Mouse (Mus musculus): ENCODE data around the gene Kcnc1. TPM values are rescaled to one million over a fixed set of nuclear protein-coding genes. Genes with fewer than 3 reads are reported as not detected.

The Kcnc1 gene
- polyA plus RNA-seq (2015; fragmentation: Nextera tagmentation; extraction: Ambion mirVana): 19.2 and 23.9 TPM in 2 replicates

GRCm38 (mm10) chr7:46396231-46396927 lies at the start of gene Kcnc1:
Gene Kcnc1, plus strand, starts transcription at chr7:46396497.
- Histone ChIP-seq H3K27me3 (peaks cover 13% of the 10 kb centered on the region), H3K9ac (peak within 1 kb of the TSS; percentile 99), H3K4me1 (replicated peaks) (peaks cover 50% of the 10 kb centered on the region), H3K4me3 (peak within 1 kb of the TSS; percentile 95), H3K9me3 (no peaks in the 10 kb centered on the region), H3K4me2 (peak within 1 kb of the TSS; percentile 84), H3K27ac (replicated peaks) (peak within 1 kb of the TSS; percentile 91), H3K36me3 (no peaks in the 10 kb centered on the region)
- under 1% methylated on average over 49 of the region's 93 CpGs for WGBS
- ATAC-seq (ENCODE audit: low FRiP score, low read depth): peak; percentile 76

- 74% methylated on average over 4 of the region's 4 CpGs for WGBS
These were observed 48.6 kb upstream of the Kcnc1 start for GRCm38 (mm10) chr7:46347692-46348091.

GRCm38 (mm10) chr7:46348813-46349212 lies 47.5 kb upstream of the Kcnc1 start:
- Histone ChIP-seq H3K36me3 (no peaks in the 10 kb centered on the region), H3K4me3 (peak overlapping the region; percentile 30), H3K27me3 (peaks cover 19% of the 10 kb centered on the region), H3K27ac (replicated peaks) (no peak overlapping the region), H3K9ac (no peak overlapping the region), H3K4me2 (peak overlapping the region; percentile 60), H3K9me3 (no peaks in the 10 kb centered on the region), H3K4me1 (replicated peaks) (peaks cover 5% of the 10 kb centered on the region)
- WGBS: under 1% methylated on average over 23 of the region's 36 CpGs
- no peak for ATAC-seq (ENCODE audit: low FRiP score, low read depth)

More at GRCm38 (mm10) chr7:46347692-46348091, 48.6 kb upstream of the Kcnc1 start:
- no peak for ATAC-seq (ENCODE audit: low FRiP score, low read depth)
- H3K4me2 ChIP-seq: no peak overlapping the region
- peaks cover 19% of the 10 kb centered on the region for H3K27me3 ChIP-seq
- no peak overlapping the region for H3K9ac ChIP-seq
- no peak overlapping the region for H3K27ac ChIP-seq (replicated peaks)
- H3K36me3 ChIP-seq: no peaks in the 10 kb centered on the region
- H3K9me3 ChIP-seq: no peaks in the 10 kb centered on the region
- H3K4me3 ChIP-seq: no peak overlapping the region
- H3K4me1 ChIP-seq (replicated peaks): peaks cover 5% of the 10 kb centered on the region

GRCm38 (mm10) chr7:46350119-46350702 lies 46.1 kb upstream of the Kcnc1 start:
- Histone ChIP-seq H3K9ac (no peak overlapping the region), H3K4me2 (no peak overlapping the region), H3K36me3 (no peaks in the 10 kb centered on the region), H3K27ac (replicated peaks) (no peak overlapping the region), H3K4me3 (no peak overlapping the region), H3K4me1 (replicated peaks) (peaks cover 5% of the 10 kb centered on the region), H3K27me3 (peaks cover 19% of the 10 kb centered on the region), H3K9me3 (no peaks in the 10 kb centered on the region)
- WGBS: 61% methylated on average over 9 of the region's 9 CpGs
- no peak for ATAC-seq (ENCODE audit: low FRiP score, low read depth)

GRCm38 (mm10) chr7:46352748-46353147 lies 43.5 kb upstream of the Kcnc1 start:
- no peak overlapping the region for H3K9ac ChIP-seq
- H3K4me2 ChIP-seq: no peak overlapping the region
- no peak overlapping the region for H3K27ac ChIP-seq (replicated peaks)
- peaks cover 5% of the 10 kb centered on the region for H3K4me1 ChIP-seq (replicated peaks)
- no peak overlapping the region for H3K4me3 ChIP-seq
- peaks cover 18% of the 10 kb centered on the region for H3K27me3 ChIP-seq
- no peaks in the 10 kb centered on the region for H3K36me3 ChIP-seq
- no peaks in the 10 kb centered on the region for H3K9me3 ChIP-seq
- WGBS: 78% methylated on average over 2 of the region's 2 CpGs
- no peak for ATAC-seq (ENCODE audit: low FRiP score, low read depth)

GRCm38 (mm10) chr7:46353216-46353615 lies 43.1 kb upstream of the Kcnc1 start:
- Histone ChIP-seq H3K4me2 (no peak overlapping the region), H3K36me3 (no peaks in the 10 kb centered on the region), H3K27me3 (peaks cover 13% of the 10 kb centered on the region), H3K4me3 (no peak overlapping the region), H3K4me1 (replicated peaks) (peaks cover 5% of the 10 kb centered on the region), H3K9ac (no peak overlapping the region), H3K27ac (replicated peaks) (no peak overlapping the region), H3K9me3 (no peaks in the 10 kb centered on the region)
- WGBS: 78% methylated on average over 8 of the region's 8 CpGs
- ATAC-seq (ENCODE audit: low FRiP score, low read depth): no peak

- no peak overlapping the region for H3K4me3 ChIP-seq
- no peak overlapping the region for H3K27ac ChIP-seq (replicated peaks)
- no peaks in the 10 kb centered on the region for H3K9me3 ChIP-seq
- peaks cover 10% of the 10 kb centered on the region for H3K27me3 ChIP-seq
- WGBS: 80% methylated on average over 4 of the region's 4 CpGs
- H3K36me3 ChIP-seq: no peaks in the 10 kb centered on the region
- no peak overlapping the region for H3K4me2 ChIP-seq
- no peak for ATAC-seq (ENCODE audit: low FRiP score, low read depth)
- no peak overlapping the region for H3K9ac ChIP-seq
- peaks cover 2% of the 10 kb centered on the region for H3K4me1 ChIP-seq (replicated peaks)
These were observed 42.4 kb upstream of the Kcnc1 start for GRCm38 (mm10) chr7:46353875-46354274.

GRCm38 (mm10) chr7:46361776-46362175 lies 34.5 kb upstream of the Kcnc1 start:
- Histone ChIP-seq H3K9ac (no peak overlapping the region), H3K4me1 (replicated peaks) (no peaks in the 10 kb centered on the region), H3K36me3 (no peaks in the 10 kb centered on the region), H3K9me3 (no peaks in the 10 kb centered on the region), H3K27me3 (no peaks in the 10 kb centered on the region), H3K4me3 (no peak overlapping the region), H3K4me2 (no peak overlapping the region), H3K27ac (replicated peaks) (no peak overlapping the region)
- no peak for ATAC-seq (ENCODE audit: low FRiP score, low read depth)

- no peak for ATAC-seq (ENCODE audit: low FRiP score, low read depth)
These were observed 32.1 kb upstream of the Kcnc1 start for GRCm38 (mm10) chr7:46364154-46364553.

GRCm38 (mm10) chr7:46365810-46366209 lies 30.5 kb upstream of the Kcnc1 start:
- no peak for ATAC-seq (ENCODE audit: low FRiP score, low read depth)
- no peak overlapping the region for H3K4me3 ChIP-seq
- no peaks in the 10 kb centered on the region for H3K36me3 ChIP-seq
- no peak overlapping the region for H3K4me2 ChIP-seq
- H3K9me3 ChIP-seq: no peaks in the 10 kb centered on the region
- H3K4me1 ChIP-seq (replicated peaks): no peaks in the 10 kb centered on the region
- H3K27me3 ChIP-seq: no peaks in the 10 kb centered on the region
- WGBS: 83% methylated on average over 1 of the region's 1 CpGs
- H3K27ac ChIP-seq (replicated peaks): no peak overlapping the region
- H3K9ac ChIP-seq: no peak overlapping the region

More at GRCm38 (mm10) chr7:46364154-46364553, 32.1 kb upstream of the Kcnc1 start:
- no peak overlapping the region for H3K27ac ChIP-seq (replicated peaks)
- no peaks in the 10 kb centered on the region for H3K36me3 ChIP-seq
- 51% methylated on average over 5 of the region's 5 CpGs for WGBS
- no peak overlapping the region for H3K9ac ChIP-seq
- no peak overlapping the region for H3K4me2 ChIP-seq
- H3K4me1 ChIP-seq (replicated peaks): no peaks in the 10 kb centered on the region
- no peaks in the 10 kb centered on the region for H3K27me3 ChIP-seq
- H3K9me3 ChIP-seq: no peaks in the 10 kb centered on the region
- H3K4me3 ChIP-seq: no peak overlapping the region

- ATAC-seq (ENCODE audit: low FRiP score, low read depth): no peak
- H3K4me2 ChIP-seq: no peak overlapping the region
- H3K4me1 ChIP-seq (replicated peaks): peaks cover under 1% of the 10 kb centered on the region; the same call in 1 of the 2 replicates
- no peaks in the 10 kb centered on the region for H3K9me3 ChIP-seq
- no peak overlapping the region for H3K9ac ChIP-seq
- no peak overlapping the region for H3K4me3 ChIP-seq
- H3K27ac ChIP-seq (replicated peaks): no peak overlapping the region
- 79% methylated on average over 4 of the region's 4 CpGs for WGBS
- H3K36me3 ChIP-seq: no peaks in the 10 kb centered on the region
- H3K27me3 ChIP-seq: peaks cover 24% of the 10 kb centered on the region
These were observed 25.2 kb upstream of the Kcnc1 start for GRCm38 (mm10) chr7:46371104-46371503.

- ATAC-seq (ENCODE audit: low FRiP score, low read depth): no peak
- Histone ChIP-seq H3K4me1 (replicated peaks) (peaks cover 26% of the 10 kb centered on the region), H3K36me3 (no peaks in the 10 kb centered on the region), H3K4me3 (peak within 1 kb of the TSS; percentile 31), H3K4me2 (peak within 1 kb of the TSS; percentile 53), H3K27ac (replicated peaks) (no peak within 1 kb of the TSS), H3K9ac (no peak within 1 kb of the TSS), H3K9me3 (no peaks in the 10 kb centered on the region), H3K27me3 (peaks cover 66% of the 10 kb centered on the region)
- 3% methylated on average over 44 of the region's 44 CpGs for WGBS
These were observed 19.9 kb upstream of the Kcnc1 start, which contains the start of gene Myod1 for GRCm38 (mm10) chr7:46376172-46377007. Gene Myod1, plus strand, starts transcription at chr7:46376474.

Data from hindbrain, embryonic 15.5 days (tissue).